Mouse (Mus musculus) hindbrain, embryonic 10.5 days (tissue): ENCODE measurements at regions not wholly inside any gene's neighbourhood (a gene's known extent, or its start where the extent isn't known, plus 50 kb on each side); places are given as distances from the start of the nearest gene placed in this dataset.

Experiments
- DNase-seq: peaks from one replicate; pipeline ENCODE4 v3.0.0-alpha.2; 2017; ENCODE audit warnings: low spot score
- H3K27ac ChIP-seq: fragments of 300-500 bp; sonication (generic); 2 replicates; pipeline ENCODE4 v1.5.1; 2016; ENCODE audit warnings: mild to moderate bottlenecking, moderate library complexity
- H3K27me3 ChIP-seq: fragments of 300-500 bp; sonication (generic); 2 replicates; pipeline ENCODE4 v1.6.1; 2016; ENCODE audit warnings: mild to moderate bottlenecking; ENCODE audit not compliant: poor library complexity, insufficient read depth, severe bottlenecking
- H3K36me3 ChIP-seq: fragments of 300-500 bp; sonication (generic); 2 replicates; pipeline ENCODE4 v1.6.1; 2016; ENCODE audit warnings: mild to moderate bottlenecking, moderate library complexity
- H3K4me1 ChIP-seq: fragments of 300-500 bp; sonication (generic); replicated peaks from 2 replicates; pipeline ENCODE4 v1.6.1; 2016; ENCODE audit warnings: mild to moderate bottlenecking
- H3K4me3 ChIP-seq: fragments of 300-500 bp; sonication (generic); 2 replicates; pipeline ENCODE4 v1.5.1; 2016; ENCODE audit warnings: mild to moderate bottlenecking, moderate library complexity
- H3K9me3 ChIP-seq: fragments of 300-500 bp; sonication (generic); 2 replicates; pipeline ENCODE4 v1.6.1; 2016; ENCODE audit warnings: mild to moderate bottlenecking, moderate library complexity
- WGBS: fragments of 180-500 bp; shearing (Covaris S2); methylation state at CpG from one replicate; pipeline ENCODE4 v1.1.7; 2016; 5-methylcytosine and 5-hydroxymethylcytosine counted together

DNA sequence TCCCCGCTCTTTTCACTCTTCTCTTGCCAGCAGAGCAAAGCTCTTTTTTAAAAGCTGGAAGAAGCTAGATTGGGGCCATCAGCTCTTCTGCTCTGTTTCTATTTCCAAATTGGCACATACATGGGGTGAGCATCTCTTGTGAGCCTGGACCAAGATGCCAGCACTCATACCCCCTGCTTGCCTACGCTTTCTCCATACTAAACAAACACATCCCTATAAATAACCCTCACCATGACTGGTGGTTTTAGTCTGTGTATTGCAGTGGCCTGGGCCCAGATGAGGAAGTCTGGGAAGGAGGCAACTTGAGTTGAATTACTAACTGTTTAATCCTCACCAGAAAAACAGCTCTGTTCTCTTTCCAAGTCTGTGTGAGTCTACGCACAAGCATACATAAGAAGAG lies 110.0 kb downstream of the Hlx start:
- no peaks in the 10 kb centered on the region for H3K9me3 ChIP-seq
- no peaks in the 10 kb centered on the region for H3K4me1 ChIP-seq
- WGBS: 90% methylated on average over 3 of the region's 3 CpGs
- H3K4me3 ChIP-seq: no peak overlapping the region
- no peak overlapping the region for H3K27ac ChIP-seq
- H3K36me3 ChIP-seq: no peaks in the 10 kb centered on the region
- no peaks in the 10 kb centered on the region for H3K27me3 ChIP-seq
- no peak for DNase-seq

DNA sequence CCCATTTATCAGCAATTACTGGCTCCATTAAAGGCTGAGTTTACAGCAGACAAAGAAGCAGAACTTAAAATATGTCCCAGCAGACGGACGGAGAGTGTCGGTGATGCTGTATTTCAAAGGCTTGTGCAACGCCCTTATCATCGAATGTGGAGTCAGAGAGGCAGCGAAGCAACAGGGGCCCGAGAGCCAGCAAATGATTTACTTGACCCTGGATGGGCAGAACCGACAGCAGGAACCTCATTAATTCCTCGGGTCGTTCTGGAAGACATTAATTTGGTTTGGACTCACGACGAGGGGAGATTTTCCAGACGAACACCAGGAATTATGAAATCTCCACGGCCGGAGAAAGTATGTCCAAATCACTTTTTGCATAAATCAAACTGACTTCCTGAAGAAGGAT lies 110.5 kb downstream of the Hlx start:
- 89% methylated on average over 15 of the region's 15 CpGs for WGBS
- no peak for DNase-seq
- Histone ChIP-seq H3K27me3 (no peaks in the 10 kb centered on the region), H3K4me3 (no peak overlapping the region), H3K4me1 (no peaks in the 10 kb centered on the region), H3K36me3 (no peaks in the 10 kb centered on the region), H3K9me3 (no peaks in the 10 kb centered on the region), H3K27ac (no peak overlapping the region)

DNA sequence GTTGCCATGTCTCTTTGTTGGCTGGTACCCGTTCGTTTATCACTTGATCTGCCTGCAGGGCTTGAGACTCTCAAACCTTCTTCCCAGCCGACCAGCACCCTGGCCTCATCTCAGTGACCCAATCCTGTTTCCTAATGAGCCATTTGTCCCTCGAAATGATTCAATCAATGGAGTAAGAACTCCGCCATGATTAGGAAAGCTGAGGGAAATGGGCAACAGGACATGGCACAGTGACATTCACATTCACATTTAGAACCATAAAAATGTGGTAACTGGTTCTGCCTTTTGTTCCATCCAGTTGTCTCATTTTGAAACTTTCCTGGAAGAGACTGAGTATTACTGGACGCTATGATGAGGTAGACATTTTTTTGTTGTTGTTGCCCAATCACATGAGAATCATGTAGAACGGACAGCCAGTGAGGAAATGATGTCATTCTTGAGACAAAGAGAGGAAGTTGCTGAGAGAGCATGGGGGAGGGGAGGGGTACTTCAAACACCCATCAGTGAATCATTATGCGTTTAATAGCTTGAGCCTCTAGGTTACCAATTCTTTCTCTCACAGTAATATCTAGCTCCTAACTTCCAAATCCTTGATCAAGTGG lies 114.5 kb downstream of the Hlx start:
- no peaks in the 10 kb centered on the region for H3K36me3 ChIP-seq
- H3K27me3 ChIP-seq: no peaks in the 10 kb centered on the region
- H3K4me3 ChIP-seq: no peak overlapping the region
- no peak overlapping the region for H3K27ac ChIP-seq
- H3K4me1 ChIP-seq: no peaks in the 10 kb centered on the region
- 87% methylated on average over 8 of the region's 8 CpGs for WGBS
- DNase-seq: no peak
- H3K9me3 ChIP-seq: no peaks in the 10 kb centered on the region

DNA sequence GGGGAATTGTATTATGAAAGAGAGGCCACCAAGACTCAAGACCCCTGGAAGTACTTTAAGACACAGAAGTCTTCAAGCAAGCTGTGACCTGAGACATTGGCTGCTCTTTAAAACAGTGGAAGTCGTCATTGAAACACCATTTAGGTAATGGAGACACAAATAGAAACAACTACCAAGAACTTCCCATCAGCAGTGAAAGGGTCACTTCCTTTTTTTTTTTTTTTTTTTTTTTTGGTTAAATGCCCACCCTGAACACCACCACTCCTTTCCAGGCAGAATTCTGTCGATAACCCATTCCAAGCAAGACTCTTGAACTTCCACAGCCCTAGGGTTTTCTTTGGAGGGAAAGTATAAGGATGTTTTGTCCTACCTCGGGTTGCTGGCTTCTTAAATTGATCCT lies 116.4 kb downstream of the Hlx start:
- no peak for DNase-seq
- no peaks in the 10 kb centered on the region for H3K27me3 ChIP-seq
- WGBS: 80% methylated on average over 3 of the region's 3 CpGs
- no peak overlapping the region for H3K4me3 ChIP-seq
- no peaks in the 10 kb centered on the region for H3K9me3 ChIP-seq
- H3K27ac ChIP-seq: no peak overlapping the region
- H3K36me3 ChIP-seq: no peaks in the 10 kb centered on the region
- no peaks in the 10 kb centered on the region for H3K4me1 ChIP-seq

DNA sequence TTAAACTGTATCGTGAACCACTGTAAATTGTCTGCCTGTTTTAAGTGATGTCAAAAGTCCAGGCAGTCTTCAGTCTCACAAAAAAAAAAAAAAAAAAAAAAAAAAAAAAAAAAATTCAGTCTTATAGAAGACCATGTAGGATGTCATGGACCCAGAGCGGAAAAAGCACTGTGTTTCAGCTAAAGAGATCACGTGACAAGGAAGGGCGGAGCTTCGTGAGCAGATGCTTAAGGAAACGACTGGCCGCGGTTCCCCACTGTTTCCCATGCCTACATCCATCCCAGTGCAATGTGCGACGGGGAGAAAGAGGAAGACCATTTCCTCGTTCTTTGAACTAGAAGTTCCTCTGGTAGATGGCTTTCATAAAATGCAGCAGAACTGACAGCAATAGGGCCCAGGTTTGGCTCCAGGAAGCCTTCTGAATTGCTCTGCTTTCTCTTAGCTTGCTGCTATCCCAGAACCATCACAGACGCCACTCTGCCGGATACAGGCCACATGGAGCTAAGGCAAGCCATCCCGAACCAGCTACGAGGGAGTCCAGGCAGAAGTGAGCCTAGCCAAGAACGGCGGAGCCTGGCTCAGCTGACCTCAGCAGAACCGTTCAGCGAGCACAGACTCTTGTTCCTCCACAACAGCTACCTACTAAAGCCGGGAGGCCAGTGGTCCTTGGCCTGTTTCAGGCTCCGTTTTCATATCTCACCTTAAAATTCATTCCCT lies 117.6 kb downstream of the Hlx start:
- 82% methylated on average over 21 of the region's 21 CpGs for WGBS
- no peak for DNase-seq

DNA sequence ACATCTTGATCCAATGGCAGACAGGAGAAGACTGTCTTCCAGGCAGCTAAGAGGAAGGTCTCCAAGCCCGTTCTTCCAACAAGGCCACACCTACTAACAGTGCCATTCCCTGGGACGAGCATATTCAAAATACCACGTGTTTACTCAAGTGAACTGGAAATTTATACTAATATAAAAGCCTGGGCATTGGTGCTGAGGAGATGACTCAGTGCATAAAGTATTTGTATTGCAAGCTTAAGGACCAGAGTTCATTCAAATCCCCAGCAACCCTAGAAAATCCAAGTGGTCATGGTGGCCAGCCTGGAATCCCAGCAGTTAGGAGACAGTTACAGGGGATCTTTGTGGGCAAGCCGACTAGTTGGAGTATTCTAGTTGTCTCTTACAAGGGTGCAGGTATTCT lies 119.5 kb downstream of the Hlx start:
- Histone ChIP-seq H3K9me3 (no peaks in the 10 kb centered on the region), H3K27ac (no peak overlapping the region), H3K4me1 (no peaks in the 10 kb centered on the region), H3K27me3 (no peaks in the 10 kb centered on the region), H3K4me3 (no peak overlapping the region), H3K36me3 (no peaks in the 10 kb centered on the region)
- no peak for DNase-seq
- WGBS: 85% methylated on average over 4 of the region's 4 CpGs

More for the DNA sequence above, 117.6 kb downstream of the Hlx start:
- Histone ChIP-seq H3K27me3 (no peaks in the 10 kb centered on the region), H3K4me1 (no peaks in the 10 kb centered on the region), H3K9me3 (no peaks in the 10 kb centered on the region), H3K36me3 (no peaks in the 10 kb centered on the region), H3K27ac (no peak overlapping the region), H3K4me3 (no peak overlapping the region)

DNA sequence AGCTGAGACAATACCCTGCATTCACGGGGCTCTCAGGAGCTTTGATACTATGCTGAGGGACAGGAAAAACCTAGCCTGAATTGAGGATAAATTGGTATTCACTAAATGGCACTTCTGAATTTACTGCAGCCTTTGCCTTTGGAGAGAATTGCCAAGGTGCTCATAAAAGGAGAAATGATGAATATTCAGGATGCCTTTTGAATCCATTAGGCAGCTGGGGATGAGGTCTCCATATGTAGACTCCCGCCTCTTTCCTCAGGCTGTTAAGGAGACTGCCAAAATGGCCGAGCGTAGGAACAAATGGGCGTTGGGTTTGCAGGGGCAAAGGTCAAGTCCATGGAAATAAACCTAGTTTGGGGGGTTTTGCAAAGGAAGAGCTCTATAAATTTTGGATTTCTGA lies 123.5 kb downstream of the Hlx start:
- Histone ChIP-seq H3K27me3 (no peaks in the 10 kb centered on the region), H3K27ac (no peak overlapping the region), H3K36me3 (no peaks in the 10 kb centered on the region), H3K4me1 (no peaks in the 10 kb centered on the region), H3K4me3 (no peak overlapping the region), H3K9me3 (no peaks in the 10 kb centered on the region)
- 61% methylated on average over 5 of the region's 5 CpGs for WGBS
- no peak for DNase-seq

DNA sequence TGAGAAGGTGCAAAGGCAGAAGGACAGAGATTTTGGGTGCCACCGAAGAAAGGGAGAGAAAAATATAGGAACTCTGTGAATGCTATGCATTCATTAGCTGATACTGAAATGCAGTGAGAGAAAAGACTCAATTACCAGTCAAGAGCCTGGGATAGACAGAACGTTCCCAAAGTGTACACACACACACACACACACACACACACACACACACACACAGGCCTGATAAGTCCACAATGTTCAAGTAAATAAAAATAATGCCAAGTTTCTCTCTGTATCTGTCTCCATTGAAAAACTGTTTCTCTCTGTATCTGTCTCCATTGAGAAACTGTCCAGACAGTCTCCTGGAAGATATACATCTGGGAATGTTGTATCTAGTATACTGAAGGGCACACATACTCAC lies 124.1 kb downstream of the Hlx start:
- H3K9me3 ChIP-seq: no peaks in the 10 kb centered on the region
- no peak for DNase-seq
- H3K4me1 ChIP-seq: no peaks in the 10 kb centered on the region
- no peaks in the 10 kb centered on the region for H3K36me3 ChIP-seq
- no peak overlapping the region for H3K4me3 ChIP-seq
- 73% methylated on average over 2 of the region's 2 CpGs for WGBS
- no peak overlapping the region for H3K27ac ChIP-seq
- no peaks in the 10 kb centered on the region for H3K27me3 ChIP-seq

DNA sequence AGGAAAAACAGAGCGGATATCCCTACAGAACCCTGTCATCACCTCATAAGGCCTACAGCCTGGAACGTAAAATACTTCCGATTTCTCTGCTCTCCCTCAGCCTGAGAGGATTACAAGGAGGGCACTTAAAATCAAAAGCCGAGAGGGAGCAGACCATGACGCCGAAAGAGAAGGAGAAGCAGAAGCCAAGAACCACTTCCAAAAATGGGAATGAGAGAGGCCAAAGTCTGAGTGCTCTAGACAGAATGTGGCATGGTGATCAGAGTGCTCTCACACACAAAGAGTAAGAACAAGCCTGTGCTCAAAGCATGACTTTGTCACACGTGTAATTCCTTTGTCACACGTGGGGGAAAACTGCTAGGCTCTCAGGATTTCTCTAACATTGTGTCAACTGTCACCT lies 125.9 kb downstream of the Hlx start:
- H3K36me3 ChIP-seq: no peaks in the 10 kb centered on the region
- no peaks in the 10 kb centered on the region for H3K4me1 ChIP-seq
- WGBS: 86% methylated on average over 8 of the region's 8 CpGs

DNA sequence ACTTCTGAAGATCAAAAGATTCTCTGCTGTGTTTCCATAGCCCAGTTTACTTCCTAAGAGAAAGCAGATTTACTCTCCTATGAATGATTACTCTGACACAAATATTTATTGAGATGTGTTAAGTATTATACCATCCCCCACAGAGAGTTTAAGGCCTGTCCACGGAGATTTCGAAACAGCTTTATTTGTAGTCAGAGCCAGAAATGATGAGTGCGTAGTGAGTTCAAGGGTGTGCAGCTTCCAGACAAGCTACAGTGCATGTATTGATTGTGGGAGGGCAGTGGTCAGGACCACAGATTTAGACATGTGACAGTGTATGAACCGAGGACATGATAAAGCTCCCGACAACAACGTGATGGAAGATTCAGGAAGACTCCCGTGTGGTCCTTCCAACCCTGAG lies 126.8 kb downstream of the Hlx start:
- Histone ChIP-seq H3K4me1 (no peaks in the 10 kb centered on the region), H3K27me3 (no peaks in the 10 kb centered on the region), H3K27ac (no peak overlapping the region), H3K9me3 (no peaks in the 10 kb centered on the region), H3K4me3 (no peak overlapping the region), H3K36me3 (no peaks in the 10 kb centered on the region)
- WGBS: 90% methylated on average over 7 of the region's 7 CpGs
- no peak for DNase-seq

More for the DNA sequence above, 125.9 kb downstream of the Hlx start:
- H3K9me3 ChIP-seq: no peaks in the 10 kb centered on the region
- H3K4me3 ChIP-seq: no peak overlapping the region
- H3K27me3 ChIP-seq: no peaks in the 10 kb centered on the region
- DNase-seq: no peak
- no peak overlapping the region for H3K27ac ChIP-seq

DNA sequence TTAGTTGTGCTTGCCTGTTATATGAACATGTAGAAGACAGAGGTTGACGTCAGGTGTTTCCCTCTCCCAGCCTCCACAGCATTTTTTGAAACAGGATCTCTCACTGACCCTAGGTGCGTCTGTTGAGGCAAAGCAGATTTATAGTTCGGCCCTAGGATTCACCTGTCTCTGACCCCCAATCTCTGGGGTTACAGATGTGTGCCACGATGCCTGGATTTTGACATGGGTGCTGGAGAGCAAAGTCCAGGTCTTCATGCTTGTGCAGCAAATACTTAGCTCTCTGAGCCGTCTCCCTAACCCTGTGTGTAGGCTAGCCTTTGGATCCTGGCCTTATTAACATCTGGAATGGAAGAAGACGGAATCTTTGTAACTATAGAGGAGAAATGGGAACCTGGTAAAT lies 129.3 kb downstream of the Hlx start:
- Histone ChIP-seq H3K4me1 (no peaks in the 10 kb centered on the region), H3K9me3 (no peaks in the 10 kb centered on the region), H3K27ac (no peak overlapping the region), H3K36me3 (no peaks in the 10 kb centered on the region), H3K27me3 (no peaks in the 10 kb centered on the region), H3K4me3 (no peak overlapping the region)
- no peak for DNase-seq
- WGBS: 90% methylated on average over 6 of the region's 6 CpGs

DNA sequence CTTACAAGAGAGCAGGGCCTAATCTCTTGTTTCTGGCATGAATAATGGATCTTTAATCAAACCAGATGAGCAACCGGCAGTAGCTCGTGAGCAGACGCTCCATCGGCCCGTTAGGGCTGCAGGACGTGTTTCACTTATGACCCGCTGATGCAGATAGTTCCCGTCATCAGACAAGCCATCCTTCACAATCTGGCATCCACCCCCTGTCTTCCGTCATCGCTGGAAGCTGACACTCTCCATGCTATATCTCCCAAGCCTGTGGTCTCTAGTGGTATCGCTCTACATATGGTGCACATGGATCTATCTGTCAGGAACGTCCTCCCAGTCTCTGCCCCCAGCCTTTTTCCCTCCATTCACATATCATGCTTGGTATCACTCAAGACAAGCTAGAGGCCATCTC lies 137.0 kb downstream of the Hlx start:
- 91% methylated on average over 12 of the region's 12 CpGs for WGBS
- no peaks in the 10 kb centered on the region for H3K36me3 ChIP-seq
- no peaks in the 10 kb centered on the region for H3K4me1 ChIP-seq
- no peaks in the 10 kb centered on the region for H3K27me3 ChIP-seq
- DNase-seq: no peak
- H3K4me3 ChIP-seq: no peak overlapping the region
- H3K9me3 ChIP-seq: no peaks in the 10 kb centered on the region
- no peak overlapping the region for H3K27ac ChIP-seq

DNA sequence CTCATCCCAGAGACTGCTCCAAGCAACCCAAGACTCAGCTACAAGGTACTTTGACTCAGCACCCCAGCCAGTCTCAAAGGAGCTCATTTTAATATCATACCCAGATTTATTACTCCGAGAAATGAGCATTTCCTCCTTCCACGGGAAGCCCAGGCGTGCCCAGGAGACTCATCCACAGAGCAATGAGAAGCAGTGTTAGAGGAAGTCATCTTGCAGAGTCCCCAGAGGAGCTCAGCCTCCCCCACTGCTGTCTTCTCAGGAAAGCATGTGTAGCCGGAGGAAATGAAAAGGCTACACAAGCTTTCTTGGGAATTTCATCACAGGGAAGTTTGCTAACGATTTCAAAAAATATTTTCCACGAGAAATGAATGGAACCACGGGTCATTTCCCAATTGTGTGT lies 141.8 kb downstream of the Hlx start:
- Histone ChIP-seq H3K27ac (no peak overlapping the region), H3K9me3 (no peaks in the 10 kb centered on the region), H3K4me1 (no peaks in the 10 kb centered on the region), H3K36me3 (no peaks in the 10 kb centered on the region), H3K27me3 (no peaks in the 10 kb centered on the region), H3K4me3 (no peak overlapping the region)
- no peak for DNase-seq
- WGBS: 81% methylated on average over 7 of the region's 7 CpGs

DNA sequence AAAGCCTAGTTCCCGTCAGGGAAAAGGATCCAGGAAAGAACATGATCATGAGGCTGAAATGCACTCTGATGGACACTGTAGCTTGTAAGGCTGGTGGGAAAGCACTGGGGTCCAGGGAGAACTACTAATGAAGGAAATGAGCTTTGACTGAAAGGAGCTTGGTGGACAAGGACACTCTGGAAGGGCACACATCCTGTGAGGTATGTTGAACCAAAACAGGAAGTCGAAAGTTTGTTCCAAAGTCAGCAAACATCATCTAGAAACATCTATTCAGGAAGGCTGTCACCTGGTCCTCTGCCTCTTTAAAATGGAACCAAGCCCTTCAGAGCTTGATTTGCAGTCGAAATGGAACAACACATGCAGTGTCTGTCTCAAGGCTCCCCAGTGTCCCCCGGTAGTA lies 143.1 kb downstream of the Hlx start:
- WGBS: 80% methylated on average over 4 of the region's 4 CpGs
- H3K27me3 ChIP-seq: no peaks in the 10 kb centered on the region
- H3K9me3 ChIP-seq: no peaks in the 10 kb centered on the region

More for the DNA sequence above, 143.1 kb downstream of the Hlx start:
- Histone ChIP-seq H3K36me3 (no peaks in the 10 kb centered on the region), H3K4me1 (no peaks in the 10 kb centered on the region), H3K4me3 (no peak overlapping the region), H3K27ac (no peak overlapping the region)
- DNase-seq: no peak
